Comparison of ENCODE assay signal across 9 mouse cellular contexts in the genomic region with DNA sequence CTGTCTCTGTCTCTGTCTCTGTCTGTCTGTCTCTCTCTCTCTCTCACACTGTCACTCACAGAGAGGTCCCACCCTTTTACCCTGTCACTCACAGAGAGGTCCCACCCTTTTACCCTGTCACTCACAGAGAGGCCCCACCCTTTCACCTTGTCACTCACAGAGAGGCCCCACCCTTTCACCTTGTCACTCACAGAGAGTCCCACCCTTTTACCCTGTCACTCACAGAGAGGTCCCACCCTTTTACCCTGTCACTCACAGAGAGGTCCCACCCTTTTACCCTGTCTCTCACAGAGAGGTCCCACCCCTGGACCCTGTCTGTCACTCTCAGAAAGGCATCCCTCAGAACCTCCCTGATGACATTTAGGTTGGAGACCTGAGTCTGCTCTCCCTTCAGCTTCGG. TPM values are rescaled to one million over a fixed set of nuclear protein-coding genes. Genes with fewer than 3 reads are reported as not detected.
DNase-seq lines count a peak whose midpoint lies in the region; ATAC-seq and TF ChIP-seq lines count a peak whose summit lies in the region.
"Not testable (repeated sequence)": the region's sequence is repeated elsewhere in the genome, so short reads cannot be mapped to it uniquely, and the experiment has no call there.
"Had no signal": no experiment of that assay in that cellular context is flagged by ENCODE, and none has a peak within 500 bp of the region (broad histone marks: within the 10 kb centered on the region; RNA-seq: fewer than 3 reads in every experiment).

No protein-coding gene starts in this region.

- not testable (repeated sequence) for H3K27ac ChIP-seq in MEL (ENCODE audit: control insufficient read depth, low read depth, low read length)
- H3K27ac ChIP-seq in intestine, postnatal 0 days (ENCODE audit: low read depth, low read length), result peak overlapping the region; percentile 85
- peak overlapping the region; percentile 55 for H3K27ac ChIP-seq in liver, embryonic 13.5 days

- H3K4me2 ChIP-seq in intestine, postnatal 0 days (replicated peaks; ENCODE audit: low read depth), result peak overlapping the region; percentile 42
- H3K4me2 ChIP-seq in liver, embryonic 13.5 days, result not testable (repeated sequence)

- DNase-seq in MEL (ENCODE audit: low read depth, low spot score), result peak; percentile 58
- peak; percentile 27 for DNase-seq in c-Kit-negative CD71-positive TER-119-positive erythroid progenitor cells, embryonic 14.5 days (ENCODE audit: low read depth, low spot score)
- DNase-seq in liver, embryonic 13.5 days, result peak; percentile 23

- not testable (repeated sequence) for H3K79me2 ChIP-seq in MEL (ENCODE audit: control insufficient read depth, insufficient read depth, low read length, poor library complexity)

- TF ChIP-seq POLR2A in MEL (IDR thresholded peaks at IDR 0.05; ENCODE audit: control insufficient read depth in 1 of 2, insufficient read depth in 1 of 2, low read depth in 1 of 2, low read length in 2 of 2, poor library complexity in 1 of 2), result not testable (repeated sequence)

- H3K27me3 ChIP-seq in MEL (ENCODE audit: control insufficient read depth in 1 of 2, insufficient read depth in 2 of 2, low read length in 2 of 2); intestine, postnatal 0 days (replicated peaks; ENCODE audit: control insufficient read depth, insufficient read depth, low read length); liver, embryonic 13.5 days: not testable (repeated sequence)

- TF ChIP-seq CTCF in MEL (IDR thresholded peaks at IDR 0.05 in 2 of 3, conservative IDR thresholded peaks at IDR 0.05 in 1 of 3; ENCODE audit: control insufficient read depth in 1 of 3, insufficient read depth in 1 of 3, low read depth in 2 of 3, low read length in 3 of 3, poor library complexity in 1 of 3, severe bottlenecking in 1 of 3); intestine, postnatal 0 days (IDR thresholded peaks at IDR 0.05; ENCODE audit: low read depth): not testable (repeated sequence)

- ATAC-seq in erythroid progenitor cell, adult 5-6 weeks (replicated peaks; ENCODE audit: low FRiP score, poor library complexity, severe bottlenecking), result 0 out of 2 replicates have a peak, but pooled peaks have one; percentile 36
- ATAC-seq in intestine, postnatal 0 days, result peak; percentile 28
- ATAC-seq in liver, embryonic 13.5 days (ENCODE audit: low read depth), result peak; percentile 43
- ATAC-seq in megakaryocyte-erythroid progenitor cell, adult 5-6 weeks (replicated peaks; ENCODE audit: low FRiP score, low TSS enrichment, poor library complexity, severe bottlenecking), result peak; percentile 60

- H3K36me3 ChIP-seq in MEL (ENCODE audit: control insufficient read depth in 1 of 2, insufficient read depth in 2 of 2, low read length in 2 of 2); intestine, postnatal 0 days (ENCODE audit: control insufficient read depth, insufficient read depth); liver, embryonic 13.5 days: not testable (repeated sequence)

- TF ChIP-seq EP300 in MEL (IDR thresholded peaks at IDR 0.05; ENCODE audit: low read depth in 1 of 2, low read length in 2 of 2), result not testable (repeated sequence)

- H3K9me3 ChIP-seq in MEL (replicated peaks; ENCODE audit: insufficient read depth, low read length); intestine, postnatal 0 days (ENCODE audit: control insufficient read depth); liver, embryonic 13.5 days (replicated peaks): not testable (repeated sequence)

- not testable (repeated sequence) for H3K9ac ChIP-seq in MEL (ENCODE audit: control insufficient read depth, low read depth, low read length, poor library complexity, severe bottlenecking); intestine, postnatal 0 days (ENCODE audit: low read depth, low read length); liver, embryonic 13.5 days

- TF ChIP-seq RAD21 in MEL (IDR thresholded peaks at IDR 0.05; ENCODE audit: low read depth, low read length), result not testable (repeated sequence)

- H3K4me1 ChIP-seq in MEL (ENCODE audit: control insufficient read depth in 1 of 2, insufficient read depth in 2 of 2, low read length in 2 of 2); intestine, postnatal 0 days (replicated peaks; ENCODE audit: control insufficient read depth, insufficient read depth, low read length): not testable (repeated sequence)
- peaks cover 33% of the 10 kb centered on the region for H3K4me1 ChIP-seq in liver, embryonic 13.5 days (replicated peaks)

- not testable (repeated sequence) for H3K4me3 ChIP-seq in MEL (ENCODE audit: control insufficient read depth in 1 of 2, insufficient read depth in 1 of 2, low read depth in 2 of 2, low read length in 2 of 2); liver, embryonic 13.5 days (replicated peaks)
- H3K4me3 ChIP-seq in intestine, postnatal 0 days (ENCODE audit: low read depth, low read length), result peak overlapping the region; percentile 3; the same call in 1 of the 2 replicates

- WGBS in intestine, postnatal 0 days, result 62% methylated on average over 1 of the region's 1 CpGs
- 72% methylated on average over 1 of the region's 1 CpGs for WGBS in liver, embryonic 13.5 days (ENCODE audit: insufficient replicate concordance)

RNA-seq across cellular contexts. Expression of gene Got1, which starts 31.1 kb away (rescaled TPM):
- 60.4 and 69.7 TPM in 2 replicates for total RNA-seq in MEL (2012; rRNA removed)
- polyA plus RNA-seq in MEL (2012; ENCODE audit: insufficient read depth in 1 of 2, insufficient read length in 2 of 2, low read depth in 1 of 2, low replicate concordance in 2 of 2, missing spikeins in 1 of 2), result 100 to 1,000 TPM; 106 to 213 TPM
- 6.8 and 9.6 TPM in 2 replicates for total RNA-seq in erythroid progenitor cell, adult 5-6 weeks (2015; ENCODE audit: low replicate concordance)
- 6.4 TPM in 1 of 2 replicates, not detected in the other for total RNA-seq in erythroid progenitor cell, adult 5-6 weeks (2017; ENCODE audit: low replicate concordance)
- polyA plus RNA-seq in intestine, postnatal 0 days (2015; fragmentation: Nextera tagmentation; extraction: Ambion mirVana), result 82.3 and 85.0 TPM in 2 replicates
- 22.0 and 24.0 TPM in 2 replicates for polyA plus RNA-seq in liver, embryonic 13.5 days (2015; fragmentation: Nextera tagmentation; extraction: Ambion mirVana)
- total RNA-seq in megakaryocyte-erythroid progenitor cell, adult 5-6 weeks (2014; fragmentation: Nextera tagmentation), result 24.4 and 26.2 TPM in 2 replicates
- 15.8 and 18.5 TPM in 2 replicates for total RNA-seq in megakaryocyte-erythroid progenitor cell, adult 5-6 weeks (2017)

RNA-seq across cellular contexts. Expression of gene Cnnm1, which starts 53.1 kb away (rescaled TPM):
- not detected in 2 replicates for total RNA-seq in MEL (2012; rRNA removed)
- polyA plus RNA-seq in MEL (2012; ENCODE audit: insufficient read depth in 1 of 2, insufficient read length in 2 of 2, low read depth in 1 of 2, low replicate concordance in 2 of 2, missing spikeins in 1 of 2), result under 1 TPM in 1 of 2 experiments, not detected in 1; 0.04 TPM
- not detected in 2 replicates for total RNA-seq in erythroid progenitor cell, adult 5-6 weeks (2015; ENCODE audit: low replicate concordance)
- total RNA-seq in erythroid progenitor cell, adult 5-6 weeks (2017; ENCODE audit: low replicate concordance), result not detected in 2 replicates
- 5.4 and 5.5 TPM in 2 replicates for polyA plus RNA-seq in intestine, postnatal 0 days (2015; fragmentation: Nextera tagmentation; extraction: Ambion mirVana)
- polyA plus RNA-seq in liver, embryonic 13.5 days (2015; fragmentation: Nextera tagmentation; extraction: Ambion mirVana), result 0.07 and 0.37 TPM in 2 replicates
- 0.27 and 2.5 TPM in 2 replicates for total RNA-seq in megakaryocyte-erythroid progenitor cell, adult 5-6 weeks (2014; fragmentation: Nextera tagmentation)
- 0.33 TPM in 1 of 2 replicates, not detected in the other for total RNA-seq in megakaryocyte-erythroid progenitor cell, adult 5-6 weeks (2017)
- total RNA-seq: hematopoietic stem cell, adult 5-6 weeks had no signal
- polyA plus RNA-seq: C2C12; CD4-positive, CD25-positive, alpha-beta regulatory T cell, adult 4 months had no signal
